Mouse (Mus musculus) adrenal gland, postnatal 25 days (tissue): ENCODE measurements at regions not wholly inside any gene's neighbourhood (a gene's known extent, or its start where the extent isn't known, plus 50 kb on each side); places are given as distances from the start of the nearest gene placed in this dataset.

Source experiments
- DNase-seq: peaks from one replicate; pipeline ENCODE4 v3.0.0; 2021; ENCODE audit warnings: mixed read lengths

GRCm38 (mm10) chr2:148292442-148292841, 102.7 kb upstream of the Sstr4 start:
- no peak for DNase-seq

- no peak for DNase-seq
These were observed 102.2 kb upstream of the Sstr4 start for GRCm38 (mm10) chr2:148292895-148293294.

GRCm38 (mm10) chr2:148300879-148301278, 94.3 kb upstream of the Sstr4 start:
- DNase-seq: no peak

GRCm38 (mm10) chr2:148312255-148312654, 82.9 kb upstream of the Sstr4 start:
- DNase-seq: no peak

GRCm38 (mm10) chr2:148320896-148321295, 74.2 kb upstream of the Sstr4 start:
- DNase-seq: no peak

GRCm38 (mm10) chr2:148325362-148325761, 69.8 kb upstream of the Sstr4 start:
- no peak for DNase-seq

- DNase-seq: no peak
These were observed 69.2 kb upstream of the Sstr4 start for GRCm38 (mm10) chr2:148325854-148326387.

GRCm38 (mm10) chr2:148326414-148326813, 68.7 kb upstream of the Sstr4 start:
- DNase-seq: no peak

GRCm38 (mm10) chr2:148327552-148327951, 67.6 kb upstream of the Sstr4 start:
- no peak for DNase-seq

- DNase-seq: no peak
These were observed 64.8 kb upstream of the Sstr4 start for GRCm38 (mm10) chr2:148330368-148330767.

GRCm38 (mm10) chr2:148334555-148334954, 60.6 kb upstream of the Sstr4 start:
- DNase-seq: no peak

GRCm38 (mm10) chr2:148336626-148337025, 58.5 kb upstream of the Sstr4 start:
- no peak for DNase-seq

- peak; percentile 4 for DNase-seq
These were observed 56.8 kb upstream of the Sstr4 start for GRCm38 (mm10) chr2:148338308-148338768.

GRCm38 (mm10) chr2:148338894-148339293, 56.2 kb upstream of the Sstr4 start:
- DNase-seq: no peak

- DNase-seq: no peak
These were observed 51.0 kb upstream of the Sstr4 start for GRCm38 (mm10) chr2:148344193-148344592.
